Mouse (Mus musculus): ENCODE measurements at regions not wholly inside any gene's neighbourhood (a gene's known extent, or its start where the extent isn't known, plus 50 kb on each side); places are given as distances from the start of the nearest gene placed in this dataset.
"Not testable (repeated sequence)": the region's sequence is repeated elsewhere in the genome, so short reads cannot be mapped to it uniquely, and the experiment has no call there.

DNA sequence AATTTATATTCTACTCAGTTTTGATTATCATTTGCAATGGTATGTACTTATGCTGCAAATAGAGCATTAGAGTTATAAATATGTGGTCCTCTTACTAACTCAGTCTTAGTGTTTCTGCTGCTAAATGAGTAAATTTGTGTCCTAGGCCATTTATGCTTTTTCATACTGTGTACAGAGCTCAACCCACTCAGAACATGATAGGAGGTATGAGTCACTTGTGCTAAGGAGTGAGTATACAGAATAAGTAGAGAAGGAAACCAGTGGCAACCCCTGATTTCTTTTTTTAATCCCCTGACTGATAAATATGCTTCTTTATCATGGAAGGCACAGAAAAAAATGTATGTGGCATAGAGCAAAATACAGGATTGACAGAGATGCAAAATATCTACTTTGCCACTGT lies 1066.8 kb upstream of the Sel1l start:
- no peak overlapping the region for H3K4me3 ChIP-seq (replicated peaks)
- H3K27me3 ChIP-seq (replicated peaks): no peaks in the 10 kb centered on the region
- no peak overlapping the region for H3K4me2 ChIP-seq (replicated peaks)
- no peaks in the 10 kb centered on the region for H3K9me3 ChIP-seq
- no peak overlapping the region for H3K27ac ChIP-seq
- H3K4me1 ChIP-seq (replicated peaks): no peaks in the 10 kb centered on the region
- ATAC-seq: no peak
- H3K9ac ChIP-seq: no peak overlapping the region
- no peaks in the 10 kb centered on the region for H3K36me3 ChIP-seq

DNA sequence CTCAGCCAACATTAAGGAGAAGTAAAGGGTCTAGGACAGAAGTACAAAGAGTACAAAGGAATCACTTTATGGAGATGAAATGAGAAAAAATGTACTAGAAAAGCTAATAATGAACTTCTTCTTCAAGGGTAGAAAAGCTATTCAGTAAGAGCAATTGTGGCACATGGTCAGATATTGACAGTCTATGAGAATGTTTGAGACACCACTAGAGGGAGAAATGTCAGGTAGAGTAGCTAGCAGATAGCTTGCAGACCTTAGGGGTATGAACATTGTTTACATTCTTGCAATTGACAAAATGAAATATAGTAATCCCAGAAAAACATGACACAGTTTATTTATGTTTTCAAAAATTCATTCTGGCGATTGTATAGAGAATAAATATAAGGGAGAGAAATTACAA lies 1066.2 kb upstream of the Sel1l start:
- H3K4me3 ChIP-seq (replicated peaks): no peak overlapping the region
- no peaks in the 10 kb centered on the region for H3K4me1 ChIP-seq (replicated peaks)
- WGBS: 69% methylated on average over 1 of the region's 1 CpGs
- H3K27me3 ChIP-seq (replicated peaks): no peaks in the 10 kb centered on the region
- no peak overlapping the region for H3K4me2 ChIP-seq (replicated peaks)
- ATAC-seq: no peak
- no peaks in the 10 kb centered on the region for H3K36me3 ChIP-seq
- H3K9ac ChIP-seq: no peak overlapping the region
- H3K9me3 ChIP-seq: no peaks in the 10 kb centered on the region
- H3K27ac ChIP-seq: no peak overlapping the region

DNA sequence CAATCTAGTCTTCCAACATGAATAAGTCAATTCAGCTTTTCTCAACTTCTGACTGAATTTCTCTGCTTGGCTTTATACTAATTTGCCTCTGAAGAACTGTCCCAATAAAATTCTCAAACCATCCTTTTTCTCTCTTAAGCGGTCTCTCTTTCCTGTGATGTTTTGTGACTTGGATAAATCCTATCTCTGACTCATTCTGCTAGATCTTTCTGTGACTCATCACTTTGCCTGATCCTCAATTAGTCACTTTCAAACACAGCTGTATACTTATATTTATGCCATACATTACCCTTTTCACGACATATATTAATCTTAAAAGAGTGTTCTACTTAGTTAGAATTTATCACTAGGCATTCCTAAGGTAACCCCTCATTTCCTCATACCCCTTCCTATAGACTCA lies 1055.4 kb upstream of the Sel1l start:
- Histone ChIP-seq H3K4me3 (replicated peaks) (no peak overlapping the region), H3K9me3 (no peaks in the 10 kb centered on the region), H3K9ac (no peak overlapping the region), H3K27ac (no peak overlapping the region), H3K4me1 (replicated peaks) (no peaks in the 10 kb centered on the region), H3K27me3 (replicated peaks) (no peaks in the 10 kb centered on the region), H3K4me2 (replicated peaks) (no peak overlapping the region), H3K36me3 (no peaks in the 10 kb centered on the region)
- no peak for ATAC-seq
- 80% methylated on average over 2 of the region's 2 CpGs for WGBS

DNA sequence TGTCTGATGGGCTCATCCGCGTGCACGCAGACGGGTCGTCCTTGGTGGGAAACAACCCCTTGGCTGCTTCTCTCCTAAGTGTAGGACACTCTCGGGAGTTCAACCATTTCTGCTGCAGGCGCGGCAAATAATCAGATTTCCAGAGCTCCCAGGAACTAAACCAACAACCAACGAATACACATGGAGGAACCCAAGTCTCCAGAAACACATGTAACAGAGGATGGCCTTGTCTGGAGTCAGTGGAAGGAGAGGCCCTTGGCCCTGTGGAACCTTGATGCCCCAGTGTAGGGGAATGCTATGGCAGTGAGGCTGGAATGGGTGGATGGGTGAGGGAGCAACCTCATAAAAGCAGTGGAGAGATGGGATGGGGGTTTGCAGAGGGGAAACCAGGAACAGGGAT lies 1043.4 kb upstream of the Sel1l start:
- ATAC-seq: no peak
- WGBS: 88% methylated on average over 6 of the region's 9 CpGs

DNA sequence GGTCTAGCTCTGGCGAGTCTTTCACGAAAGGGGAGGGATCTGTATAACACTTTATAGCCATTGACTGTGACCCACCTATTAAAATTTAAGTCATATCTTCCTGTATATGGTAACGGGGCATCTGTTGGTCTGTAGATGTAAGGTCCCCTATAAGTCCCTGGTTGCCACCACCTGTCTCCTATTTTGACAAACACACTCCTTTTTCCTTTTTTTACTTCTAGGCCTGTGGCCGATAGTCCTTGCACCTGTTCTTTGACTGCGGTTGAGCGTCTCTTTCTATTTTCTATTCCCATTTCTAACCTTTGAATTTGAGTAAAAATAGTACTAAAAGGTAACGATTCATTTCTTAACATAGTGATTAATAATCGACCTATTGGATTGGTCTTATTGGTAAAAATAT lies 1042.7 kb upstream of the Sel1l start:
- WGBS: no CpG with 5 or more reads among the region's 8 CpGs

More for the DNA sequence above, 1043.4 kb upstream of the Sel1l start:
- H3K4me3 ChIP-seq (replicated peaks): no peak overlapping the region
- no peaks in the 10 kb centered on the region for H3K27me3 ChIP-seq (replicated peaks)
- no peaks in the 10 kb centered on the region for H3K36me3 ChIP-seq
- H3K9ac ChIP-seq: no peak overlapping the region
- no peak overlapping the region for H3K27ac ChIP-seq
- H3K4me1 ChIP-seq (replicated peaks): no peaks in the 10 kb centered on the region
- H3K4me2 ChIP-seq (replicated peaks): no peak overlapping the region
- H3K9me3 ChIP-seq: no peaks in the 10 kb centered on the region

DNA sequence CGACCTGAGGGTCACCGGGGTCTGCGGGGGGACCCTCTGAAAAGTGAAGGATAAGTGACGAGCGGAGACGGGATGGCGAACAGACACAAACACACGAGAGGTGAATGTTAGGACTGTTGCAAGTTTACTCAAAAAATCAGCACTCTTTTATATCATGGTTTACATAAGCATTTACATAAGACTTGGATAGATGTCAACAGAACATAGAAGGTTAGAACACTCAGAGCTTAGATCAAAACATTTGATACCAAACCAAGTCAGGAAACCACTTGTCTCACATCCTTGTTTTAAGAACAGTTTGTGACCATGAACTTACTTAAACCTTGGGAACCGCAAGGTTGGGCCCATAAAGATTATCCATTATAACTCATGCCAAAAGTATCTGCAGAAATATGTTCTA lies 1042.2 kb upstream of the Sel1l start:
- H3K27me3 ChIP-seq (replicated peaks); H3K4me2 ChIP-seq (replicated peaks); H3K4me3 ChIP-seq (replicated peaks); H3K9me3 ChIP-seq; ATAC-seq; H3K27ac ChIP-seq; H3K9ac ChIP-seq; H3K4me1 ChIP-seq (replicated peaks); H3K36me3 ChIP-seq: not testable (repeated sequence)
- 98% methylated on average over 4 of the region's 9 CpGs for WGBS

More for the DNA sequence above, 1042.7 kb upstream of the Sel1l start:
- H3K36me3 ChIP-seq; H3K4me3 ChIP-seq (replicated peaks); H3K9me3 ChIP-seq; H3K4me1 ChIP-seq (replicated peaks); H3K4me2 ChIP-seq (replicated peaks); H3K27ac ChIP-seq; H3K9ac ChIP-seq; H3K27me3 ChIP-seq (replicated peaks); ATAC-seq: not testable (repeated sequence)

DNA sequence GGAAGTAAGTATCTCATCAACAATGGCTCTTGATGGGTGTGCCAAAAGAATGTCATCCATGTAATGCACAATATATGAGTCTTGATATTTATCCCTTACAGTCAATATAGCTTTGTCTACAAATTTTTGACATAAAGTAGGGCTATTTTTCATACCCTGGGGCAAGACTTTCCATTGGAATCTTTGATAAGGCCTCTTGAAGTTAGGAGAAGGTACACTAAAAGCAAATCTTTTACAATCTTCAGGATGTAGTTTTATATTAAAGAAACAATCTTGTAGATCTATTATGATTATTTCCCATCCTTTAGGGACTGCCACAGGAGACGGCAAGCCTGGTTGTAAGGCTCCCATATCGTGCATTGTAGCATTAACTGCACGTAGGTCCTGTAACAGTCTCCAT lies 1038.8 kb upstream of the Sel1l start:
- no peak overlapping the region for H3K27ac ChIP-seq
- H3K4me3 ChIP-seq (replicated peaks): no peak overlapping the region
- H3K9me3 ChIP-seq: no peaks in the 10 kb centered on the region
- H3K4me1 ChIP-seq (replicated peaks): no peaks in the 10 kb centered on the region
- WGBS: 89% methylated on average over 3 of the region's 3 CpGs
- H3K9ac ChIP-seq: no peak overlapping the region
- H3K4me2 ChIP-seq (replicated peaks): no peak overlapping the region
- no peaks in the 10 kb centered on the region for H3K36me3 ChIP-seq
- ATAC-seq: no peak
- H3K27me3 ChIP-seq (replicated peaks): no peaks in the 10 kb centered on the region

DNA sequence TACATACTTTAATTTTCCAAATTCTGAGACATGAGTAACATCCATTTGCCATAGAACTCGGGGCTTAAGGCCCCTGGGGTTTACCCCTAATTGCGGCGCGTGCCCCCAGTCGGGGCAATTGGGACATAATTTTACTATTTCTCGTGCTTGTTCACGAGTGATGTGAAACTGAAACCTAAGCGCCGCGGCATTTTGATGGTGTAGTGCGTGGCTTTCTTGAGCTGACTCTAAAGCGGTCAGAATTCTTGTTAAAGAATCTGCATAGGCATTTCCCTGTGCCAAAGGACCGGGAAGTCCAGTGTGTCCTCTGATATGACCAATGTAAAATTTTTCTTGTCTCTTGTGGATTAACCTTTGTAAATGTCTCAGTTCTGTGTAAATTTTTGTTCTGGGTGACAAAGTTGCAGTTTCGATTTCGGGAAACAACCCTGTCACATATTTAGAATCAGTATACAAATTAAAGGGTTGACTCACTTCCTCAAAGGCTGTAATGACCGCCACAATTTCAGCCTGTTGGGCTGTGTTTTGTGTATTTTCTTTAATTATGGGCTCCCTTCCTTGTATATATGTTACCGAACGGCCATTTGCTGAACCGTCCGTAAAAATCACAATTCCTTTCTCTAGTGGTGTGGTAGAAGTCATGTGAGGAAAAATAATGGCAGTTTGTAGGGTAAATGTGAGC lies 1037.6 kb upstream of the Sel1l start:
- WGBS: 93% methylated on average over 20 of the region's 20 CpGs
- not testable (repeated sequence) for H3K9ac ChIP-seq; ATAC-seq; H3K9me3 ChIP-seq; H3K4me3 ChIP-seq (replicated peaks); H3K4me1 ChIP-seq (replicated peaks); H3K27ac ChIP-seq; H3K27me3 ChIP-seq (replicated peaks); H3K36me3 ChIP-seq; H3K4me2 ChIP-seq (replicated peaks)

DNA sequence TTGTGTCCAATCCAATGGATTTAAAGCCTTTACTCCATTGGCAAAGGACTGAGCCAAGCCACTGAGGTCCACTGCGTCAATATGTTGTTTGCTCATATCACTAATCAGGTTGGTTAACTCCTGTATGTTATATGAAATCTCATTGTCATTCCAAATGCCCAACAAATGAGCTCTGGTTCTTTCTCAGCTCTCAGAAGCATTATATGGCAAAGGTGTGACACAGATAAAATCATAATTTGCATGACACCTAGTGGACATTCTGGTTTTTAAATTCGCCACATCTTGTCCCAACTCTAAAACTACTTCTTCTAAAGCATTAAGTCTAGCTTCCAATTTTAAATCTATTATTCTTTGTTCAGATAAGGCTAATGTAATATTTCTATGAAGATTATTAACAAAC lies 1035.1 kb upstream of the Sel1l start:
- H3K36me3 ChIP-seq; H3K4me2 ChIP-seq (replicated peaks); ATAC-seq; H3K9ac ChIP-seq; H3K27me3 ChIP-seq (replicated peaks); H3K4me3 ChIP-seq (replicated peaks); H3K9me3 ChIP-seq; H3K27ac ChIP-seq; H3K4me1 ChIP-seq (replicated peaks): not testable (repeated sequence)
- 92% methylated on average over 2 of the region's 2 CpGs for WGBS

DNA sequence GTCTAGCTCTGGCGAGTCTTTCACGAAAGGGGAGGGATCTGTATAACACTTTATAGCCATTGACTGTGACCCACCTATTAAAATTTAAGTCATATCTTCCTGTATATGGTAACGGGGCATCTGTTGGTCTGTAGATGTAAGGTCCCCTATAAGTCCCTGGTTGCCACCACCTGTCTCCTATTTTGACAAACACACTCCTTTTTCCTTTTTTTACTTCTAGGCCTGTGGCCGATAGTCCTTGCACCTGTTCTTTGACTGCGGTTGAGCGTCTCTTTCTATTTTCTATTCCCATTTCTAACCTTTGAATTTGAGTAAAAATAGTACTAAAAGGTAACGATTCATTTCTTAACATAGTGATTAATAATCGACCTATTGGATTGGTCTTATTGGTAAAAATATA lies 1034.1 kb upstream of the Sel1l start:
- no CpG with 5 or more reads among the region's 8 CpGs for WGBS
- H3K4me2 ChIP-seq (replicated peaks); H3K4me3 ChIP-seq (replicated peaks); H3K4me1 ChIP-seq (replicated peaks); ATAC-seq; H3K9me3 ChIP-seq; H3K27me3 ChIP-seq (replicated peaks); H3K9ac ChIP-seq; H3K36me3 ChIP-seq; H3K27ac ChIP-seq: not testable (repeated sequence)

DNA sequence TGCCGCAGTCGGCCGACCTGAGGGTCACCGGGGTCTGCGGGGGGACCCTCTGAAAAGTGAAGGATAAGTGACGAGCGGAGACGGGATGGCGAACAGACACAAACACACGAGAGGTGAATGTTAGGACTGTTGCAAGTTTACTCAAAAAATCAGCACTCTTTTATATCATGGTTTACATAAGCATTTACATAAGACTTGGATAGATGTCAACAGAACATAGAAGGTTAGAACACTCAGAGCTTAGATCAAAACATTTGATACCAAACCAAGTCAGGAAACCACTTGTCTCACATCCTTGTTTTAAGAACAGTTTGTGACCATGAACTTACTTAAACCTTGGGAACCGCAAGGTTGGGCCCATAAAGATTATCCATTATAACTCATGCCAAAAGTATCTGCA lies 1033.6 kb upstream of the Sel1l start:
- not testable (repeated sequence) for H3K9me3 ChIP-seq; H3K4me2 ChIP-seq (replicated peaks); H3K36me3 ChIP-seq; H3K27ac ChIP-seq; H3K9ac ChIP-seq; ATAC-seq; H3K4me1 ChIP-seq (replicated peaks); H3K4me3 ChIP-seq (replicated peaks); H3K27me3 ChIP-seq (replicated peaks)
- WGBS: 90% methylated on average over 9 of the region's 11 CpGs

DNA sequence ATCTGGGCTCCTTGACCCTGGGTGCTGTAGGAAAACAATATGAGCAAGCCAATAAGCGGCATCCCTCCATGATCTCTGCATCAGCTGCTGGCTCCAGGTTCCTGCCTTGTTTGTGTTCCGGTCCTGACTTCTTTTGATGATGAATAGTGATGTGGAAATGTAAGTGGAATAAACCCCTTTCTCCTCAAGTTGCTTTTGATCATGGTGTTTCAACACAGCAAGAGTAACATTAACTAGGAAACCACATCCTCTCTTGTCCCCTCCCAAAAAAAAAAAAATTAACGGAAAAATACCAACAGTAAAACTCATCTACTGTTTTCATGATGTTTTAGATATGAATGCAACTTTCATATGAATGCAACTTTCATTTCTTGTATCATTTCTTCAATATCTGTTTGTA lies 1024.6 kb upstream of the Sel1l start:
- H3K4me2 ChIP-seq (replicated peaks): no peak overlapping the region
- H3K4me3 ChIP-seq (replicated peaks): no peak overlapping the region
- no peak for ATAC-seq
- 95% methylated on average over 3 of the region's 3 CpGs for WGBS
- H3K36me3 ChIP-seq: no peaks in the 10 kb centered on the region
- H3K27me3 ChIP-seq (replicated peaks): no peaks in the 10 kb centered on the region
- H3K4me1 ChIP-seq (replicated peaks): no peaks in the 10 kb centered on the region
- H3K9me3 ChIP-seq: no peaks in the 10 kb centered on the region
- no peak overlapping the region for H3K27ac ChIP-seq
- no peak overlapping the region for H3K9ac ChIP-seq

DNA sequence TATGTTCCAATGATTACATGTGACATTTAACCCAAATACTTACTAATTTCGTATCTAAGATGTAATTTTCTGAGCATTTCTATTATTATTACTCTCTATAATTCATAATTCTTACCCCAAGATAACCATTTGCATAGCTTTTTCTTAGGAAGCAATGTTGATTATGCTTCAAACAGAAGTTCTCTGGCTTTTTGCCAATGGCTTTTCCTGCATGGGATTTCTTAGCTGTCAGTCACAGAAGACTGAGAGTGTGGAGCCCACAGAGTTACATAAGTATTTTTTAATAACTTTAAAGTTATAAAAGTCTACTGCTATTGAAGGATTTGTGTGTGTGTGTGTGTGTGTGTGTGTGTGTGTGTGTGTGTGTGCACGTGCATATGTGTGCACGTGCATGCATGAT lies 1020.4 kb upstream of the Sel1l start:
- 86% methylated on average over 3 of the region's 3 CpGs for whole genome bisulfite sequencing
- Histone ChIP-seq H3K36me3 (no peaks in the 10 kb centered on the region), H3K9ac (no peak overlapping the region), H3K9me3 (no peaks in the 10 kb centered on the region), H3K4me2 (replicated peaks) (no peak overlapping the region), H3K4me1 (replicated peaks) (no peaks in the 10 kb centered on the region), H3K27me3 (replicated peaks) (no peaks in the 10 kb centered on the region), H3K27ac (no peak overlapping the region), H3K4me3 (replicated peaks) (no peak overlapping the region)
- no peak for ATAC-seq
